Mouse (Mus musculus) skeletal muscle tissue, adult 2 months (tissue): ENCODE data around the gene Amotl2.

ENCODE experiments used
- DNase-seq: peaks from one replicate; pipeline ENCODE4 v3.0.0-alpha.2; 2012; ENCODE audit warnings: low read depth, low spot score

The Amotl2 gene

DNA sequence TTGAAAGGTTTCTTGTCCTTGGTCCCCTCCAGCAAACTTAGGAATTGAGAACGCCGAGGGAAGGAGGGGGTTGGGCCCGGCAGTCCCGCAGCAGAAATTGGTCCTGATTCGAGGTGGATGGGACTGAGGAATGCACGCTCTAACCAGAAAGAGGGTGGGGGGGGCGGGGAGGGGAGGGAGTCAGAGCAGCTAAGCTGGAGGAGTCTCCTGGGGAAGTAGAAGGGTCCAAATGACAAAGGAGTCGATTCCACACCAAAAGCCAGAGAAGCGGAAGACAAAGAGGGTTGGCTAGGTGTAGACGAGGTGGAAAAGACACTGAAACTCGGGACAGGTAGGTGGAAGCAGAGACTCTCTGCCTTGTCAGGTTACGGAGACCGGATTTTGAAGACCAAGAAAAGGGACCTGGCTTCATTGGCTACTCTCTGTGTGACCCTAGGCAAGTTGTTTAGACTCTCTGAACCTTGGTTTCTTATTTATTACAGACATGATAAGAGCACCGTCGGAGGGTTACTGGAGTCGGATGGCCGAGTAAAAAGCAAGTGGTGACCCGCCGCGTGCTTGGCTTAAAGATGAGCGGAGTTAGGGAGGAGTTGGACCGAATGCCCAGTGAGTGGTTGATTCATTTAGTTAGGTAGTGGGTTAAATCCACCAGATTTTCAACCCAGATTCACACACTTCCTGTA, at the start of gene Amotl2:
Gene Amotl2, plus strand, starts transcription at position 192 of the 683 bp plus-strand sequence.
- no peak for DNase-seq

DNA sequence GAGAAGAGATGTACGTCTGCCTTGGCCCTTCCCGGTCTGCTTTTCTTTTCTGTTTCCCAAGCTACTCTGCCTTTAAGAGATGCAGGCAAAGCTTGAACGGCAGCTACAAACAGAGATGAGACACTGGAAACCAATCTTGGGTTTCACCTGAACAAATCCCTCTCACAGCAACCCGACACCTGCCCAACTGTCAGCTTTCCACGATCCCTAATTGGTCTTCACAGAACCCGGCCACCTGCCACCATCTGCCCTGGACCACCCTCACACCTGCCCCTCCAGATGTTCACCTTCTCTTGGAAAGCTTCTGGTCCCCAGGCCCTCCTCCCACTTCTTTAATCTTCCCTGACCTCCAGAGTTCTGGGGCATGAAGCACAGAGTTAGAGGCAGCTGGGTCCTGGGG, 48.4 kb upstream of the Amotl2 start:
- DNase-seq = no peak

DNA sequence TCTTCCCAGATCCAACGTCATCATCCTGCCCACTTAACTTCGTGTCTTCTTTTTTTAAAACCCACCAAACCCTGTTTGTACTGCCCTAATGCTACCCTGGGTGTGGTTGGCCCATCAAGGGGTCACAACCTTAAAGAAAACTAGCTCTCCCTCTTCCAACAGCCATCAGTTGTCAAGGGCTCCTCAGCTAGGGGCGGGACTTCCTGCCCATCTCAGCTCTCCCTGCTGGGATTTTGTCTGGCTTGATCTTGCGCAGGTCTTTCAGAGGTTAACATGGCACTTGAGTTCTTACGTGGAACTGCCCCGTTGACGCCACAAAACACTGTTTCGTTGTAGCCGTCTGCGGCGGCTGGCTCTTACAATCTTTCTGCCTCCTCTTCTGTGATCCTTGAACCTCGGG, 47.6 kb upstream of the Amotl2 start:
- no peak for DNase-seq

DNA sequence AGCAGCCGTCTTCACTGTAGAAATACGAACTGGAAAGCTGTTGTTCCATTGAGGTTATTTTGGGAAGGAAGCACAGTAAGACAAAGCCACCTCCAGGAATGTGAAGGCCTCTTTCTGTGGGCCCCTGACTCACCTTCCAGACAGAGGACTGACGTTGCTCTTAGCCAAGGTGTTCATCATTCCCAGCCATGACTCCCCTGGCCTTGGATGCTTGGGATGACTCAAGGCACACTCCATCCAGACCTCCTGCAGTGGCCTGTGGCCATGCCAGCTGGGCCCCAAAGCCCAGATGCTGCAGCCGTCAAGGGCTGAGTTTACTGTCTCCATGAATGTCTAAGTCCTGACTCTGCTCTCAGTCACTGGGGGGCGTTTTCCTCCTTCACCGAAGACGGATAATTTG, 43.1 kb upstream of the Amotl2 start:
- no peak for DNase-seq

DNA sequence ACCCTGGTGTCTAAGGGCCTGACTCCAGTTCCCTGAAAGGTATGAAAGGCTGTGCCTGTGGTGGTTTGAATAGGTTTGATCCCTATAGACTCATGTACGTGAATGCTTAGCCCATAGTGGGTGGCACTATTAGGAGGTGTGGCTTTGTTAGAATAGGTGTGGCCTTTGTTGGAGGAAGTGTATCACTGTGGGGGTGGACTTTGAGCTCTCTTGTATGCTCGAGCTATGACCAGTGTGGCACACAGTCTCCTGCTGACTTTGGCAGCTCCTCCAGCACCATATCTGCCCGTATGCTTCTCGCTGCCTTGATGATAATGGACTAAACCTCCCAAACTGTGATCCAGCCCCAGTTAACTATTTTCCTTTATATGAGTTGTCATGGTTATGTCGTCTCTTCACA, 40.5 kb upstream of the Amotl2 start:
- no peak for DNase-seq

DNA sequence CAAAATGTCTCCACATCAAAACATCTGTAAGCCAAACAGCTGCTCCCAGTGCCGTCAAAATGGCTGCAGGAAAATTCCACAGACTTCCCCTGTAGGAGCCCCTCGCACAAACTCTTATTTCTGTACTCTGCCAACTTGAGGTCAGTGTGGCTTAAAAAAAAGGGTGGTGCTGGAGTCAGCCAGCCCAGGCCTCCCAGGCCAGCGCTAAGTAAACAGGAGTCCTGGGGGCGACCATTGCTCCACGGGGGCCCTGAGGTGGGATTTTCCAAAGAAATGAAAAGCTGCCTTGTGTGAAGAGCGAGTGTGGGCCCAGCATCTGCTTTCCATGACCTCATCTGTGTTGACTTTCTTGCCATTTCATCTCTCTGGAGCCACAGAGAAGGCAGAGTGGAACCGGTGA, 35.0 kb upstream of the Amotl2 start:
- no peak for DNase-seq

DNA sequence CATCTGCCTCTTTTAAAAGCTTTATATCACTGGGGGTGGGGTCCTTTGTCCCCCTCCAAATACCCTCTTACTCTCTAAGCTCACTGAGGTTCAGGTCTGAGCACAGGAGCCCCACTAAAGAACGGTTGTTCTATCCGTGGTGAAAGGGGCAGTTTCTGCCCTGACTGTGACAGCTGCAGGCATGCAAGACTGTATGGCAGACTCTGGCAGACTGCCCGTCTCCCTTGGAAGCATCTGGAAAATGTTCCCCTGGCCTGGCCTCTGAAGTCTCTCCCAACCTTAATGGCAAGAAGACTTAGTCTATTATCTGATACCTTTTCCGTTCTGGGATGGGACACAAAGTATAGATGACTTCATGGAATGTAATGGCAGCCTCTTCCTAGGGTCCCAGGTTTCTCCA, 28.5 kb upstream of the Amotl2 start:
- no peak for DNase-seq

DNA sequence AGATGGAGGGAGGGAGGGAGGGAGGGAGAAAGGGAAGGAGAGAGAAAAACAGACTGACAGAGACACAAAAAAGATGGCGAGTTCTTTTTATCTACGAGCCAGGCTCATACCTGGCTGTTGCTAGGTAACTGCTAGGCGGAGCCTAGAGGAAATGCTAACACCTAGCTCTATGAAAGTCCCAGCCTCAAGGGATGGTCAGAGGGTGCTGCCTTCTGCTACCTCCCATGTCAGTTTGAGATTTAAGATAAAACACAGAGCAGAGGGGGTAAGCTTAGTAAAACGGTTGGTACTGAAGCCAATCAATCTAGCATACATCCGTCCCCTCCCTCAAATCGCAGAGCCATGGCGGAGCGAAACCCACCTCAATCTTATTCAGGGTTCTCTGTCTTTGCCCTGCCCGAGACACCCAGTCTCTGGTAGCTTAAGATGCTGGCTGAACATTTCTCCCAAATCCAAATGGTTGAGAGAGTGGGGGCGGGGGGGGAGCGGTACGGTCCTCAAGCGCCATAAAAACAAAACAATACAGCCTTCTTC, 27.0 kb upstream of the Amotl2 start:
- DNase-seq = no peak

DNA sequence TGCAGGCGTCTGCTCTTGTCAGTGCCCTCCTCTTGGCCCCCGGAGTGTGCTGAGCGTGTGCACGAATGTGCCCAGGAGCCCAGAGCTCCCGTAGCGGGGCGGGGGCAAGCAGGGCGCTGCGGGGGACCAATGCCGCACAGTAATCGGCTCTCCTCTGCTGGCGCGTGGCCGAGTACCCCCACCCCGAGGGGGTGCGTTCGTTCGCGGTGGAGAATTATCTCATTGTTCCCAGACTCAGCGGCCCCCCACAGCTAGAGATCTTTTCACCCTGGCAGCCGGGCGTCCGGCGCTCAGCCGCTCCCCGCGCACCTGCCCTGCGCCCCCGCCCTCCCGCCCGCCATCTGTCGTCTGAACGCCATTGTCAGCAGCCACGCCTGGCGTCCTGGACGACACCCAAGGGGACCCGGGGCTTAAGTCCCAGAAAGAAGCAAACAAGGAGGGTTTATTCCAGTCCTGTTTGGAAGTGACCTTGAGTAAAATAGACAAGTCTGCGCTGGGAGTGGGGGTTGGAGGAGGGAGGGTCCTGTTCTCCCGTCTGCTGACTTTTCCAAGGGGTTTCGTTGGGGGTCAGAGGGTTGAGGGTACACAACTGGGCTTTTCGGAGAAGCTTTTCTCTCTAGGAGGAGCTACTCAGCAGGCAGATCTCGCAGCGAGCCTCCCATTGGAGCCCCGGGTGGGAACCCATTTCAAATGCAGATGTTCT, 26.4 kb upstream of the Amotl2 start:
- no peak for DNase-seq

DNA sequence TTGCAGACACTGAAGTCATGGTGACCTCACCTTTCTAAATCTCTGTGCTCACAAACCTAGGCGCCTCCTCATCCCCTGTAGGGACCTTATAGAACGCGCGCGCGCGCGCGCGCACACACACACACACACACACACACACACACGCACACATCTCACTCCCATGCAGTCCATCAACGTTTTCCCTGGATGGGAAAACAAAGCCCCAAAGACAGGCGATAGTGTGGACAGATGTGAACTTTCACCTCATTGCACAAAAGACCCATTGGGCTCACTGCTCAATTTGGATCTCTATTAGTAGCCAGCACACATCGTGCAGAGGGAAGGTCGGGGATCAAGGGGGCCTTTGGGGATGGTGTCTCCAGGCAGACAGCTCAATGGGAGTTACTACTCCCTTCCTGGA, 25.6 kb upstream of the Amotl2 start:
- no peak for DNase-seq

DNA sequence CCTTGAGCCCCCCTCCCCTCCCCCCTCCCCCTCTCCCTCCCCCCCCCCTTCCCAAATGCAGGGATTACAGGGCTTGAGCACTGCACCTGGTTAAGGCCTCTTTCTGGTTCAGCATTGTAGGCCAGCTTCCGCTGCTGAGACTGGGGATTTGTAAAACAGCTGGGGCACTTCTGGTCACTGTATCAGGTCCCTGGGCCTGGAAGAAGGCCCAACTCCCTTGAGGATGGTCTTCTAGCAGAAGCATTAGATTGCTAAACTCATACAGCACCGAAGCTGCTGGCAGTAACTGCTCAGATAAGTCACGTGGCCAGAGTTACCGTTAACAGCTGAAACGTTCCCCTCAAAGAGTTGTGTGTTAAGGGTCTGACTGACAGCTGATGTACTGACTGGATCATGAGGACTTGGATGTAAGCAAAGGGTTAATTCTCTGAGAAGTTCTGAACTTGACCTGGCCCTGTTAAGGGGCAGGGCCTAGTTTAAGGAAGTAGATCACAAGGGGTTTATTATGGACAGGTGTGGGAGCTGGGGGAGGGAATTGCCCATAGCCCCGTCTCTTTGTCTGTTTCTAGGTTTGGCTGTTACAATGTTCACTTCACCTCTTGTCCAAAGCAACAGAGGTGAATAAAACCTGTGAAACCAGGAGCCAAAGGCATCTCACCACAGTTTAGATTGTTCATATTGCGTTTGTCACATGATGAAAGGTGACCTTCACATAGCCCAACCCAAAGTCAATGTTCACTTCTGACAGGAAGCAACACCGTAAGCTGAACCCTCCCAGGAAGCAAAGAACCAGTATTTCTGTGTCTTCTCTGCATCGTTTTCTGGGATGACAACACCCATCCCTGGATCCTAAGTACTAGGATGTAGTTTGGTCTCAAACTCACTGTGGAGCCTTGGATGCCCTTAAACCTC, 23.7 kb upstream of the Amotl2 start:
- DNase-seq = peak; percentile 46

DNA sequence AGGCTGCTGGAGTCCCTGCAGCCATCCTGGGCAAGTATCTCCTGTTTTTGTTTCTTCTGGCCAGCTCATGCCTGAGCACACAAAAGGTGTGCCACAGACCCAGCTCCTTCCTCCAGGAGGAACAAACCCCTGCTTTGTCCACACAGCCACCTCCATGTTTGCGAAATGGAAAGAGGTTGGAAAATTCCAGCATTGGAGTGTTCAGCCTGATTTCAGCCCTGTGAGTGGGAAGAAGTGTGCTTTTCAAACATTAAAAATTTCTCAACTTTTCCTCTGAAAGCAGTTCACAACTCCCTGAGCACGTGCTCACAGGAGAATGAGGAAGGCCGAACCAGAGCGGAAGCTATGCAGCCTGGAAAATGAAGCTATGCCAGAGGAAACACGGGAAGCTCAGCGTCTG, 15.4 kb upstream of the Amotl2 start:
- DNase-seq = no peak

DNA sequence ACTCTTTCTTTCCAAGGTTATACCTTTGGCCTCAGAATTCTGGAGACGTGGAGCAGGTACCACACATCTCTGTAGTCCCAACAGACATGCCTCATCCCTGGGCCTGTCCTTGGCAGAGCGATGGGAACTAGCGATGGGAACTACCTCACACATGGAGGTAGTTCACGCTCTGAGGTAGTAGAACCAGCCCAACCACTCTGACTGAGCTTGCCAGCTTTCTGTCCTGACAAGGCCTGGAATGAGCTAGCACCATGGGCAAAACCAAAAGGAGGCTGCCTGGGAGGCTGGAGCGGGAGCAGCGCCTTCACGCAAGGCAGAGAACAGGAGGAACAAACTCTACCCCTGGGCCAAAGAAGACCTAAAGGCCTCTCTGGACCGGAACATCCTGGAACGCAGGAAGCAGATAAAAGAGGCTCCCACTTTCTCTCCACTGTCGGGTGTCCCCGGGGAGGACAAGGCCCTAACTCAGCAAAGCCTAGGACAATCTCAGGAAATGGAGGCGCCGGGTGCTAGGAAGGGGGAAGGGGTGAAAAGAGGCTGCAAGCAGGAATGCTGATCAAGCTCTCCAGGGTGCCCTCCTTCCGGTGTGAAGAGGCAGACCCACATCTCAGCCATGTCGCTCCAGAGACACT, 6.9 kb upstream of the Amotl2 start:
- no peak for DNase-seq

DNA sequence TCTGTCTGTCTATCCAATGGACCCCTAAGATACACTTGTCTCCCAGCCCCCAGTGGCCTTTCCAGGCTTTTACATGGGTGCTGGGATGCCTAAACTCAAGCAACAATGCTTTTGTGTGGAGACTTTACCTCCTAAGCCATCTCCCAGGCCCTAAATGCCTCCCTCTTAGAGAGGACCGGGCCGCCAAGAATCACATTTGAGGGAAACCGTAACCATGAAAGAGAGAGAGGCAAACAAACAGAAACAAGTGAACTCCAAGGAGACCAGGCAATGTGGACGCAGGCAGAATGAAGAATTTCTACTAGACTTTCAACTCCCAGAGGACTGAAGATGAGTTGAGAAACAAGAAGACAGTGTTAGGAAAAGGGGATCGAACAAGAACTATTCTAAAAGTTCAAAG, 6.0 kb upstream of the Amotl2 start:
- no peak for DNase-seq

DNA sequence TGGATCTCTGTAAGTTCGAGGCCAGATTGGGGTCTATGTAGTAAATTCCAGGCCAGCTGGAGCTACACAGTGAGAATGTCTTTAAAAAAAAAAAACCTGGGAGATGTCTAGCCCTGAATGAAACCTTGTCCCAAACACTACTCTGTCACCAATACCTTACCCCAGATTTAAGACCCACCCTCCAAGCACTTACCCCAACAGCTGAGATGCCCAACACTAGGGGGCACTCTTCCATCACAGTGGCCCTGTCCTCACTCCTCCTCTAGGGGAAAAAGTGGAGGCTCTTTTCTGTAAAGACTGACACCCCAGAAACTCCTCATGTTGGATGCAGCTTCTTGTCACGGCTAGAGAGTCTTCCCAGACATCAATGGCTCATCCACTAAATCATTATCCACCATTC, 2.7 kb upstream of the Amotl2 start:
- DNase-seq = no peak

DNA sequence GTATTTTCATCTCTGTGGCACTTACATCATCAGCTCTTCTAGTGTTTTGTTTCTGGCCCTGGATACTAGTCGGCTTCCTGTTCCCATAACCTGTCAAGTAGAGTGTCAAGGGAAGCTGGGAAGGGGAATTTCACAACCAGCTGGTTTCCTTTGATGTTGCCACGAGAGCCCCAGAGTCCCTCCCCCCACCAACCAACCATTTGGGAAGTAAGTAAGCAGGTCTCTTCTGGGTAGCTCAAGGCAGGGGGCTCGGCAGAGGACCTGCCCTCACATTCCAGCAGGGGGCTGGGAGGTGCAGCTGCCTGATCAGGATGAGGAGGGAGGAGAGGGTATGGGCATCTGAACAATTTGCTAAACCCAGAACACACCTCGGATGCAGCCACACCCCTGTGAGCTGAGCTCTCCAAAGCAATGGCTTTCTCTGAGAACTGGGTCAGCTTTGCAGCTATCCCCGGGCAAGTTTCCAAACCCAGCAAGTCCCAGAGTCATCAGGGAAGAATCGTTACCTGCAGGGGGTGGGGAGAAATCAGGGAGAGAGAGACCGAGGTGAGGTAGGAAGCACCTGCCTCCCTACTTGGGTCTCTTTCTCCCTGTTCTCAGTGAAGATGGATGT, 1.5 kb upstream of the Amotl2 start:
- DNase-seq = no peak

DNA sequence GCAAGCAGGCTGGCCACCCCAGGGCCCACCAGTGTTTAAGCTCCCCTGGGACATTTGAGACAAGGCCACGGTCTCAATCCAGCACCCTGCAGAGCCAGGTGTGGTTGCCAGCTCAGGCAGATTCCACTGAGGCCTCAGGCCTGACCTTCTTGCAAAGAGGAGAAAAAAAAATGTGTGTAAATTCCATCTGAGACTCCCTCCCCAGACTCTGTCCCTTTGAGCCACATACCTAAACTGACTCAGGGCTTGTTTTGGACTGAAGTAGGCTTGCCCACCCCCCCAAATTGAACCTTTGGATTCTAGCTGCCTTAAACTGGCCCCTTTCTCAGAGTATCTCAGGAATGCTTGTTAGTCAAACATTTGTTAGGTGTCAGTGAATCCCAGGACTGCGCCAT, 969 bp upstream of the Amotl2 start:
- DNase-seq = no peak

DNA sequence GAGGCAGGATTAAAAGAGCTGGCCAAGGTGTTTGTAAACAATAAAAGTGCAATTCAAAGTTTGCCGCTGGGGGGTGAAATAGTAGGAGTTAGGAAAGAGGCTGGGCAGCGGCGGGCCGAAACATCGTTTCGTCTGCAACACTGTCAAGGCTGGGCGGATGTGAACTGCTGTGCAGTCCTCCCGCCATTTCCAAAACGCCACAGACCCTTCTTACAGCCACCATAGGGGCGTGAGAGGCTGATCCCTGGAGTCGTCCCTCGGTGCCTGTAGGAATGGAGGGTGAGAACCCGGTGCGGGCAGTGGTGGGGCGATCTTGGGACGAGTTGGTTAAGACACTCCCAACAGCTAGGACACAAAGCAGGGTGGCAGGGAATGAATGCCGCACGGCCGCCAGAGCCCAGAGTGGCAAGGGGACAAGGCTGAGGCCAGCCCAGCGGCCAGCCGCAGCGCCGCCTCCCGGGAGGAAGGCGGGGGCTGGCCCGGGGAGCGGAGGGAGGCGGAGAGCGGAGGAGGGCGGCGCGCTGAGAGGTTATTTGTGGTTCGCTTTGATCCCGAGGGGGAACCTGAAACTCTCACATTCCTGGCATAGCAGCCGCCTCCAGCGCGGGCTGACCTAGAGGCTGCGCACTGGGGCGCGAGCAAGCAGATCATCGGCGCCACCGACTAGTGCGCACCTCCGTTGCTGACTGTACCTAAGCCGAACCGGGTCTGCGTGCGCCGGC, 853 bp downstream of the Amotl2 start:
- peak; percentile 95 for DNase-seq

DNA sequence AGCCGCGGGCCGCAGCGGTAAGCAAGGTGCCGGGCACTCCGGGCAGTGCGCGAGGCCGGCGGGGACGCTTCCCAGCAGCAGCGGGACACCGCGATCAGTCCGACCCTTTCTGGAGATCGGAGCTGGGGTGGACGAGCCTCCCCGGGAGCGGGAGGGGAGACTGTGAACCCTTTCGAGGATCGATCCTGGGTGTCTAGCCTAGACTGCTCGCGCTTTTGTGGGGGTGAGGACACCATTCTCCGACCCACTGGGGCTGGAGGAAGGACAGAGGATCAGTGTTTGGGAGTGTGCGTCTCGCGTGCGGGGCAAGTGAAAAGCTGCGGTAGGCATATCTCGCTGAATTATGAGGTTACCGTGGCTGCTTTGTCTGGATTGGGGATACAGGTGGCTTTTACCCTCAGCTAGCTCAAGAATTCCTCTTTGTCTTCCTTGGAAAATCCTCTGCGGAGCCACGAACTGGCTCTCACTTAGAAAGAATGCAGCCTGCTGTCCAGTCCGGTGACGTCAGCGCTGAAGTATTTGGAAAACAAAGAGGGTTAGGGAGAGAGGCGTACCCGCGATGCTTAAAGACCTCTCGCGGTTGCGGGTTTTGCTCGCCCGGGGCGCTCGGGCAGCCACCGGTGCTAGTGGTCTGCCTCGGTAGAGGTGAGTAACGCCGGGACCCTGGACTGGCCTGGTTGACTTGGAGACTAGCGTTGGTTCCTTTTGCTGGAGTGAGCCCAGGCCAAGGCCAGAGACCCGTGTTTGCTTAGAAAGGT, 1.6 kb downstream of the Amotl2 start:
- peak; percentile 87 for DNase-seq

DNA sequence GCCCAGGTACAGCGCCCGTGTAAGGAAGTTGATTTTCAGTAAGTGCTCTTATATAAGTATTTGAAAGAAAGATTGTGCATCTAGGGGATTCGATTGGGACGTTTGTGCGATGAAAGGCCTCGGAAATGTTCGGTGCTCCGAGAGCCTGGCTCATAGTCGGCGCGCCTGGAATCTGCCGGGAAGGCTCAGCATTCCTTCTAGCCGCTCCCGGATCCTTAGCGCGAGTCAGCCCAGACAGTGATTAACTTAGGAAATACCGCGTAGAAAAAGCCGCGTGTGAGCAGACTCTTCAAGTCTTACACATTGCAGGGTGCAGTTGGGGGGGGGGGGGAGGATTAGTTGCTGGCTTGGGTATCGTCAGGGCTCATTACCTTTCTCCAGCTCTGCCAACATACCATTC, 2.2 kb downstream of the Amotl2 start:
- no peak for DNase-seq
